28 mouse cellular contexts compared by ENCODE assay signal in genomic region chr6:145061361-145061760, GRCm38 (mm10). TPM values are rescaled to one million over a fixed set of nuclear protein-coding genes. Genes with fewer than 3 reads are reported as not detected.
DNase-seq lines count a peak whose midpoint lies in the region; ATAC-seq and TF ChIP-seq lines count a peak whose summit lies in the region.
"Had no signal": no experiment of that assay in that cellular context is flagged by ENCODE, and none has a peak within 500 bp of the region (broad histone marks: within the 10 kb centered on the region; RNA-seq: fewer than 3 reads in every experiment).

No protein-coding gene starts in this region.

- H3K27ac ChIP-seq in ES-E14 (ENCODE audit: insufficient read depth, low read depth, low read length, poor library complexity, severe bottlenecking), result no peak overlapping the region
- H3K27ac ChIP-seq in kidney, embryonic 15.5 days, result no peak overlapping the region

- H3K36me3 ChIP-seq in ES-E14 (ENCODE audit: control insufficient read depth, insufficient read depth, low read length, poor library complexity, severe bottlenecking), result peaks cover 12% of the 10 kb centered on the region
- no peaks in the 10 kb centered on the region for H3K36me3 ChIP-seq in kidney, embryonic 15.5 days
- H3K36me3 ChIP-seq: G1E had no signal

- no peak overlapping the region for H3K4me2 ChIP-seq in kidney, embryonic 15.5 days

- H3K4me1 ChIP-seq in ES-E14 (ENCODE audit: control insufficient read depth in 2 of 2, insufficient read depth in 2 of 2, low read length in 2 of 2, poor library complexity in 1 of 2), result peaks cover 9 to 25% of the 10 kb centered on the region in 2 experiments; a peak in 3 of 4 replicates
- peaks cover 12% of the 10 kb centered on the region for H3K4me1 ChIP-seq in kidney, embryonic 15.5 days

- no peak overlapping the region for H3K4me3 ChIP-seq in ES-E14 (ENCODE audit: insufficient read depth in 1 of 2, low read depth in 1 of 2, low read length in 2 of 2, poor library complexity in 1 of 2, severe bottlenecking in 1 of 2)
- H3K4me3 ChIP-seq in kidney, embryonic 15.5 days (replicated peaks), result no peak overlapping the region

- no peaks in the 10 kb centered on the region for H3K27me3 ChIP-seq in kidney, embryonic 15.5 days
- H3K27me3 ChIP-seq: CH12.LX, Patski had no signal

- no peak overlapping the region for H3K9ac ChIP-seq in ES-E14 (ENCODE audit: insufficient read depth, low read depth, low read length, poor library complexity, severe bottlenecking)
- no peak overlapping the region for H3K9ac ChIP-seq in kidney, embryonic 15.5 days

- in situ Hi-C loops in ES-E14 (cut with MboI; ENCODE audit: low sequenced_read_pairs in 2 of 2, unreplicated experiment in 2 of 2), result no loop called here

- H3K9me3 ChIP-seq in ES-E14 (ENCODE audit: control insufficient read depth, insufficient read depth, low read depth, low read length), result no peaks in the 10 kb centered on the region
- H3K9me3 ChIP-seq in kidney, embryonic 15.5 days (replicated peaks), result no peaks in the 10 kb centered on the region

- WGBS in kidney, embryonic 15.5 days, result 94% methylated on average over 1 of the region's 1 CpGs

- ATAC-seq in kidney, embryonic 15.5 days (replicated peaks; ENCODE audit: low FRiP score), result no peak
- no peak for ATAC-seq in megakaryocyte progenitor cell, adult 5-6 weeks (replicated peaks; ENCODE audit: poor library complexity)
- ATAC-seq: activated CD4-positive, CD25-positive, alpha-beta regulatory T cell, adult 4 months; CD4-positive, CD25-positive, alpha-beta regulatory T cell, adult 4 months; Patski had no signal

- DNase-seq in ES-CJ7 (ENCODE audit: low read depth, low spot score), result peak; percentile 92
- peak; percentile 76 for DNase-seq in ES-E14 (ENCODE audit: low read depth, low spot score)
- DNase-seq in R1 (ENCODE audit: low read depth, low spot score), result peak; percentile 87
- DNase-seq in ZHBTc4 (ENCODE audit: low read depth, low spot score), result peak; percentile 94
- no peak for DNase-seq in urinary bladder, postnatal 4 days (ENCODE audit: low spot score in 2 of 2)
- DNase-seq in adrenal gland, postnatal 14 days, result no peak
- DNase-seq: adrenal gland, adult 2 months; adrenal gland, adult 8-10 months; adrenal gland, postnatal 10 days; adrenal gland, postnatal 25 days; adrenal gland, postnatal 36 days; B cell, adult 2 months; cerebellum, adult 11 months; cerebellum, adult 11-12 months; cerebellum, adult 18-20 months; cerebellum, adult 2 months; cerebellum, adult 8-10 months; cerebellum, adult 9-10 months; cerebellum, adult 9-11 months had no signal

TF ChIP-seq in ES-E14, 5 proteins besides CTCF, POLR2A, EP300 and RAD21:
- TF ChIP-seq MAFK (IDR thresholded peaks at IDR 0.05; ENCODE audit: insufficient read depth, low read depth, low read length) (no peak), CHD2 (IDR thresholded peaks at IDR 0.05; ENCODE audit: low read depth, low read length) (0 out of 2 replicates have a peak, but pooled peaks have one; percentile 54), HCFC1 (IDR thresholded peaks at IDR 0.05; ENCODE audit: borderline replicate concordance, insufficient read depth, low read length) (no peak), ZNF384 (IDR thresholded peaks at IDR 0.05; ENCODE audit: low read depth, low read length) (peak; percentile 76), ZC3H11A (IDR thresholded peaks at IDR 0.05; ENCODE audit: borderline replicate concordance, low read depth, low read length) (no peak)
TF ChIP-seq in ES-E14: peak in this region for 2.

RNA-seq across cellular contexts. Expression of gene Bcat1, which starts 14.6 kb away (rescaled TPM):
- 121 and 180 TPM in 2 replicates for total RNA-seq in ES-E14 (2012; rRNA removed)
- 9.1 and 9.5 TPM in 2 replicates for polyA plus RNA-seq in kidney, embryonic 15.5 days (2015; fragmentation: Nextera tagmentation; extraction: Ambion mirVana)
- 0.27 and 0.29 TPM in 2 replicates for total RNA-seq in megakaryocyte progenitor cell, adult 5-6 weeks (2015)
- total RNA-seq in megakaryocyte progenitor cell, adult 5-6 weeks (2017), result 1.1 and 1.5 TPM in 2 replicates
- 5.9 and 8.0 TPM in 2 replicates for total RNA-seq in adrenal gland, postnatal 14 days (2021)
- total RNA-seq: MEL had no signal
- polyA plus RNA-seq: G1E had no signal

RNA-seq across cellular contexts. Expression of gene Lrmp, which starts 54.1 kb away (rescaled TPM):
- 8.6 and 10.4 TPM in 2 replicates for total RNA-seq in ES-E14 (2012; rRNA removed)
- 1.4 and 2.1 TPM in 2 replicates for polyA plus RNA-seq in kidney, embryonic 15.5 days (2015; fragmentation: Nextera tagmentation; extraction: Ambion mirVana)
- 42.1 and 42.6 TPM in 2 replicates for total RNA-seq in megakaryocyte progenitor cell, adult 5-6 weeks (2015)
- total RNA-seq in megakaryocyte progenitor cell, adult 5-6 weeks (2017), result 93.6 and 125 TPM in 2 replicates
- 5.3 and 15.6 TPM in 2 replicates for total RNA-seq in adrenal gland, postnatal 14 days (2021)
- polyA plus RNA-seq: C2C12 had no signal

Comparison
In these comparisons a context has a peak if more than half of its experiments do, and no peak if none do; other contexts are left out.
1. DNase-seq: peak in ES-CJ7 (single experiment), ES-E14 (single experiment), R1 (single experiment) and ZHBTc4 (single experiment); none in urinary bladder, postnatal 4 days (0 of 2) and adrenal gland, postnatal 14 days (single experiment).
2. RNA of gene Bcat1, which starts 14.6 kb away (total RNA-seq): 121 to 180 TPM in ES-E14; 5.9 to 8.0 TPM in adrenal gland, postnatal 14 days and 0.27 to 1.5 TPM in megakaryocyte progenitor cell, adult 5-6 weeks; every median in the first group is over 10 times any median in the second.